In genomic region chr6:36898412-36898811, GRCm38 (mm10) we compare ENCODE assay signal across 19 mouse cellular contexts.
DNase-seq lines count a peak whose midpoint lies in the region; ATAC-seq and TF ChIP-seq lines count a peak whose summit lies in the region.
"Had no signal": no experiment of that assay in that cellular context is flagged by ENCODE, and none has a peak within 500 bp of the region (broad histone marks: within the 10 kb centered on the region; RNA-seq: fewer than 3 reads in every experiment).

No protein-coding gene starts in this region.

- H3K4me1 ChIP-seq in heart, embryonic 13.5 days = peaks cover 32% of the 10 kb centered on the region
- H3K4me1 ChIP-seq in kidney, postnatal 0 days (replicated peaks; ENCODE audit: insufficient read depth, low read length) = no peaks in the 10 kb centered on the region
- H3K4me1 ChIP-seq in embryonic fibroblast, embryonic 13.5 days (ENCODE audit: control insufficient read depth, insufficient read depth, low read length) = peaks cover 14% of the 10 kb centered on the region
- H3K4me1 ChIP-seq in limb, embryonic 15.5 days = peaks cover 8% of the 10 kb centered on the region

- H3K27me3 ChIP-seq in heart, embryonic 13.5 days (replicated peaks) = no peaks in the 10 kb centered on the region
- H3K27me3 ChIP-seq in kidney, postnatal 0 days (ENCODE audit: insufficient read depth, low read length) = no peaks in the 10 kb centered on the region
- H3K27me3 ChIP-seq in limb, embryonic 15.5 days = no peaks in the 10 kb centered on the region
- H3K27me3 ChIP-seq: forebrain, embryonic 15.5 days; hindbrain, embryonic 15.5 days had no signal

- H3K4me2 ChIP-seq in heart, embryonic 13.5 days = no peak overlapping the region
- no peak overlapping the region for H3K4me2 ChIP-seq in kidney, postnatal 0 days (ENCODE audit: low read length)
- H3K4me2 ChIP-seq in limb, embryonic 15.5 days = no peak overlapping the region
- H3K4me2 ChIP-seq: forebrain, embryonic 15.5 days; hindbrain, embryonic 15.5 days had no signal

- no peaks in the 10 kb centered on the region for H3K9me3 ChIP-seq in heart, embryonic 13.5 days
- no peaks in the 10 kb centered on the region for H3K9me3 ChIP-seq in kidney, postnatal 0 days (replicated peaks; ENCODE audit: low read length)
- H3K9me3 ChIP-seq in limb, embryonic 15.5 days = no peaks in the 10 kb centered on the region
- H3K9me3 ChIP-seq: forebrain, embryonic 15.5 days; hindbrain, embryonic 15.5 days had no signal

- H3K36me3 ChIP-seq in heart, embryonic 13.5 days = no peaks in the 10 kb centered on the region
- no peaks in the 10 kb centered on the region for H3K36me3 ChIP-seq in kidney, postnatal 0 days (ENCODE audit: insufficient read depth, low read length)
- no peaks in the 10 kb centered on the region for H3K36me3 ChIP-seq in limb, embryonic 15.5 days
- H3K36me3 ChIP-seq: forebrain, embryonic 15.5 days; hindbrain, embryonic 15.5 days had no signal

- TF ChIP-seq CTCF in kidney, postnatal 0 days (IDR thresholded peaks at IDR 0.05; ENCODE audit: low read depth) = no peak
- TF ChIP-seq CTCF in embryonic fibroblast, embryonic 13.5 days (IDR thresholded peaks at IDR 0.05; ENCODE audit: borderline replicate concordance, insufficient read depth, low read length) = no peak

- 45% methylated on average over 6 of the region's 6 CpGs for WGBS in heart, embryonic 13.5 days
- WGBS in kidney, postnatal 0 days = 59% methylated on average over 6 of the region's 6 CpGs
- WGBS in limb, embryonic 15.5 days = 50% methylated on average over 6 of the region's 6 CpGs

- intact Hi-C loops in heart, postnatal 36 days (cut with DNase I) = no loop called here
- intact Hi-C loops in gastrocnemius, postnatal 36 days (cut with DNase I) = no loop called here

- H3K27ac ChIP-seq in heart, embryonic 13.5 days (replicated peaks) = peak overlapping the region; percentile 78
- 0 out of 2 replicates have a peak overlapping the region, but pooled peaks have one; percentile 3 for H3K27ac ChIP-seq in kidney, postnatal 0 days
- H3K27ac ChIP-seq in embryonic fibroblast, embryonic 13.5 days (ENCODE audit: insufficient read depth, low read length) = peak overlapping the region; percentile 98
- 0 out of 2 replicates have a peak overlapping the region, but pooled peaks have one; percentile 18 for H3K27ac ChIP-seq in limb, embryonic 15.5 days
- H3K27ac ChIP-seq: forebrain, embryonic 15.5 days; hindbrain, embryonic 15.5 days had no signal

- no peak for ATAC-seq in heart, embryonic 13.5 days (ENCODE audit: extremely low read depth, insufficient number of reproducible peaks, low FRiP score, low TSS enrichment)
- no peak for ATAC-seq in kidney, postnatal 0 days (replicated peaks; ENCODE audit: low FRiP score, low read depth)
- no peak for ATAC-seq in limb, embryonic 15.5 days (ENCODE audit: insufficient number of reproducible peaks, low FRiP score, low TSS enrichment, low read depth)
- ATAC-seq: forebrain, embryonic 15.5 days; intestine, postnatal 0 days had no signal

- no peak overlapping the region for H3K9ac ChIP-seq in heart, embryonic 13.5 days
- H3K9ac ChIP-seq in kidney, postnatal 0 days (ENCODE audit: low read depth, low read length) = no peak overlapping the region
- H3K9ac ChIP-seq in limb, embryonic 15.5 days = no peak overlapping the region
- H3K9ac ChIP-seq: forebrain, embryonic 15.5 days; hindbrain, embryonic 15.5 days had no signal

- H3K4me3 ChIP-seq in heart, embryonic 13.5 days = no peak overlapping the region
- no peak overlapping the region for H3K4me3 ChIP-seq in kidney, postnatal 0 days (replicated peaks; ENCODE audit: low read depth, low read length)
- H3K4me3 ChIP-seq in embryonic fibroblast, embryonic 13.5 days (ENCODE audit: insufficient read depth, low read length) = no peak overlapping the region
- no peak overlapping the region for H3K4me3 ChIP-seq in limb, embryonic 15.5 days
- H3K4me3 ChIP-seq: forebrain, embryonic 15.5 days; hindbrain, embryonic 15.5 days had no signal

- no peak for DNase-seq in heart, postnatal 36 days
- DNase-seq in kidney, postnatal 0 days (ENCODE audit: low spot score) = peak; percentile 19
- DNase-seq in kidney, adult 8-10 months = no peak
- no peak for DNase-seq in gastrocnemius, postnatal 36 days
- DNase-seq: adrenal gland, postnatal 10 days; cerebellum, adult 11 months; cerebellum, postnatal 14 days; heart, adult 11 months; layer of hippocampus, postnatal 36 days; lung, adult 18-20 months; midbrain, embryonic 14.5 days; retina, postnatal 1 day; thymus, adult 18-20 months had no signal

- TF ChIP-seq POLR2A in embryonic fibroblast, embryonic 13.5 days (IDR thresholded peaks at IDR 0.05; ENCODE audit: low read depth, low read length) = no peak

Comparison
In these comparisons a context has a peak if more than half of its experiments do, and no peak if none do; other contexts are left out.
1. H3K27ac ChIP-seq: peak in every context shown above with its lines; median percentile 98 in embryonic fibroblast, embryonic 13.5 days; 78 in heart, embryonic 13.5 days; 18 in limb, embryonic 15.5 days; 3 in kidney, postnatal 0 days.